Mouse (Mus musculus) stomach, embryonic 15.5 days (tissue): ENCODE results near the gene Lrrc1. TPM values are rescaled to one million over a fixed set of nuclear protein-coding genes. Genes with fewer than 3 reads are reported as not detected.

Source experiments
- ATAC-seq: fragments of 200-750 bp; cut with Nextera tagmentation; 2 replicates; pipeline ENCODE4 v1.8.0; 2017; ENCODE audit warnings: low read depth, moderate number of reproducible peaks, moderate TSS enrichment; ENCODE audit not compliant: insufficient read depth, low FRiP score
- H3K27ac ChIP-seq: fragments of 300-500 bp; sonication (generic); 2 replicates; pipeline ENCODE4 v1.5.1; 2015; ENCODE audit warnings: mild to moderate bottlenecking, inconsistent platforms
- H3K27me3 ChIP-seq: fragments of 300-500 bp; sonication (generic); replicated peaks from 2 replicates; pipeline ENCODE4 v1.6.1; 2015; ENCODE audit warnings: inconsistent platforms
- H3K36me3 ChIP-seq: fragments of 300-500 bp; sonication (generic); 2 replicates; pipeline ENCODE4 v1.6.1; 2015; ENCODE audit warnings: inconsistent platforms
- H3K4me1 ChIP-seq: fragments of 300-500 bp; sonication (generic); 2 replicates; pipeline ENCODE4 v1.6.1; 2015; ENCODE audit warnings: inconsistent platforms
- H3K4me2 ChIP-seq: fragments of 300-500 bp; sonication (generic); 2 replicates; pipeline ENCODE4 v1.6.1; 2015; ENCODE audit warnings: mild to moderate bottlenecking, inconsistent platforms
- H3K4me3 ChIP-seq: fragments of 300-500 bp; sonication (generic); replicated peaks from 2 replicates; pipeline ENCODE4 v1.5.1; 2015; ENCODE audit warnings: inconsistent platforms
- H3K9ac ChIP-seq: fragments of 300-500 bp; sonication (generic); 2 replicates; pipeline ENCODE4 v1.6.1; 2015; ENCODE audit warnings: inconsistent platforms
- H3K9me3 ChIP-seq: fragments of 300-500 bp; sonication (generic); 2 replicates; pipeline ENCODE4 v1.6.1; 2016; ENCODE audit warnings: inconsistent platforms
- WGBS: fragments of 180-500 bp; shearing (Covaris S2); methylation state at CpG from one replicate; pipeline ENCODE4 v1.1.7; 2015; 5-methylcytosine and 5-hydroxymethylcytosine counted together
- polyA plus RNA-seq: library from polyadenylated mRNA; unstranded; fragments of >200 nt; fragmentation: Nextera tagmentation; extraction: Ambion mirVana; gene quantifications from 2 replicates; pipeline ENCODE4 v1.2.1, GENCODE M21; 2015

Lrrc1 gene
- polyA plus RNA-seq, 1 experiment from 2014 or later, result 17.5 TPM

DNA sequence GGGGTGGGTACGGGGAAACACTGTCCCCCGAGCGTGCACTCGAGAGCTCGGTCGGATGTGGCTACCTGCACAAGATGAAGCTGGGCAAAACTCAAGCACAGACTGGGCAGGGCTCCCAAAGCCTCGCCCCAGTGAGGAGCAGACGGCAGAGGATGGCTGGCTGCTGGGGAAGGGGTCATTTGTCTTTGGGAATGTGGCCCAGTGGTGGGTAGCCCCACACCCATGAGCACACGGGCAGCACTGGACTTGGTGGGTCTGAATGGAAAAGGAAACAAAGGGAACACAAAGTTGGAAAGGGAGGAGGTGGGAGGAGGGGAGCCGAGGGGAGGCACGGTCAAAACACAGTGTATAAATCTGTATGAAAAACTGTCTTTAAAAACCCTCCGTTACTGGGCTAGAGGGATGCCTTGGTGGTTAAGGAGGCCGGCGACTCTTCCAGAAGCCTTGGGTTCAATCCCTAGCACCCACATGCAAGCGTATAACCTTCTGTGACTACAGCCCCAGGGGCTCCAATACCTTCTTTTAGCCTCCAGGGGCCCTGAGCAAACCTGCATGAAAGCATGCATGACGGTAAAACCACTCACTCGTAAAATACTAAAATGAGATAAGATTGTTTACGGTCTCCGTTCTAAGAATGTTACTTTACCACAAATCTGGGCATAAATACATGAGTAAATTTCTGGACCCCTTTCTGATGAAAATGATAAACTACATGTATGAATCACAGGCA is 89.1 kb downstream of the Lrrc1 start:
- 80% methylated on average over 19 of the region's 19 CpGs for WGBS
- H3K36me3 ChIP-seq, result peaks cover 5% of the 10 kb centered on the region; the same call in 1 of the 2 replicates
- no peak overlapping the region for H3K9ac ChIP-seq
- no peak for ATAC-seq
- no peaks in the 10 kb centered on the region for H3K9me3 ChIP-seq
- no peak overlapping the region for H3K4me3 ChIP-seq
- H3K27me3 ChIP-seq, result no peaks in the 10 kb centered on the region
- H3K4me1 ChIP-seq, result no peaks in the 10 kb centered on the region; the same call in 1 of the 2 replicates
- no peak overlapping the region for H3K4me2 ChIP-seq
- H3K27ac ChIP-seq, result no peak overlapping the region

DNA sequence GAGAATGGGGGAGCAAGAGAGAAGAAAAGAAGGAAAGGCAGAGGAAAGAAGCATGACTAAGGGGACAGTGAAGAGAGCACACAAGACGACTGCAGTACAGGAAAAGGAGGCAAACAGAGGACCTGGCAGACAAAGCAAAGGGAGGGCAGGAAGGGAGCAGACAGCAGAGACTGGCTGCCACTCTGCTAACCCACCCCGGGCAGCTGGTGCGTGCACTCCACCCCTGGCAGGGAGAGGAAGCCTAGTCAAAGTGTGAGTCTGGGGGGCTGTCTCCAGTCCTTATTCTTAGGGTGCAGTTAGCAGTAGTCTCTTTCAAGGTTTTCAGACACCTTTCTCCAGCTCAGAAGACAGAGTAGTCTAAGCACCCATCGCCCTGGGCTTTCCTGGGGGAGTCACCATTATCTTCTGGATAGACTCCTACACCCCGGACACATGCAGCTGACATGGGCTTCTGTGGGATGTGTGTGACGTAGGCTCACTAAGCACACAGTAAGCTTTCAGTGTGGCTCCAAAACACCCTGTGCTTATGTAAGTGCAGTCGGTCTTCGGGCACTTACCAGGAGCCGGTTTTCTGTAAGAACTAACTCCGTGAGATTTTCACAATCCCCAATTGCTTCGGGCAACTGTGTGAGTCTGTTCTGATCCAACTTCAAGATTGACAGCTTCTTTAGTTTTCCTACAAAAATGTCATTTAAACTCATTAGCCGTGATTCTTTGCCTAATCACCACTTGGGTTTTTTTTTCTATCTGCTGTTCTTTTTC is 92.4 kb downstream of the Lrrc1 start:
- H3K36me3 ChIP-seq, result peaks cover 5% of the 10 kb centered on the region; the same call in 1 of the 2 replicates
- no peak overlapping the region for H3K27ac ChIP-seq
- H3K9me3 ChIP-seq, result no peaks in the 10 kb centered on the region
- 82% methylated on average over 12 of the region's 12 CpGs for WGBS
- no peak overlapping the region for H3K4me2 ChIP-seq
- H3K27me3 ChIP-seq, result no peaks in the 10 kb centered on the region
- no peak overlapping the region for H3K4me3 ChIP-seq
- no peak for ATAC-seq
- H3K9ac ChIP-seq, result no peak overlapping the region
- no peaks in the 10 kb centered on the region for H3K4me1 ChIP-seq

DNA sequence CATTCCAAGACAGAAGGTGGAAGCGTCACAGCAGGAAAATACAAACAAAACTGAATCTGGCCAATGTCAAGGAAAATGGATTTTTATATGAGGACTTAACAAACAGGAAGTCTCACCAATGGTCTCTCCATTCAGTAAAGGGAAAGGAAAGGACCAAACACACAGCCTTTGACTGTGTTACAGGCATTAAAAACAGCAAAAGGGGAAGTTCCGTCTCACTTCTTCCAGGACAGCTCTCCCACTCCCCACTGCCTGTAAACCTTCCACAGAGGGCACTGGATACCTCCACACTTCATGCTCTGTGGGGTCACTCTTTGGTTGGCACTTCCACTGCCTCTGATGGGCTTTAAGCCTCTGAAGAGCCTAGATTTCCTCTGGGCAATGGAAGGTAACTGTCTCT is 94.2 kb downstream of the Lrrc1 start:
- WGBS, result 75% methylated on average over 2 of the region's 2 CpGs
- Histone ChIP-seq H3K4me1 (no peaks in the 10 kb centered on the region), H3K27ac (no peak overlapping the region), H3K36me3 (0 out of 2 replicates have a peak, but pooled peaks cover 5% of the 10 kb centered on the region), H3K4me3 (no peak overlapping the region), H3K9ac (no peak overlapping the region), H3K4me2 (no peak overlapping the region), H3K9me3 (no peaks in the 10 kb centered on the region), H3K27me3 (no peaks in the 10 kb centered on the region)
- no peak for ATAC-seq

DNA sequence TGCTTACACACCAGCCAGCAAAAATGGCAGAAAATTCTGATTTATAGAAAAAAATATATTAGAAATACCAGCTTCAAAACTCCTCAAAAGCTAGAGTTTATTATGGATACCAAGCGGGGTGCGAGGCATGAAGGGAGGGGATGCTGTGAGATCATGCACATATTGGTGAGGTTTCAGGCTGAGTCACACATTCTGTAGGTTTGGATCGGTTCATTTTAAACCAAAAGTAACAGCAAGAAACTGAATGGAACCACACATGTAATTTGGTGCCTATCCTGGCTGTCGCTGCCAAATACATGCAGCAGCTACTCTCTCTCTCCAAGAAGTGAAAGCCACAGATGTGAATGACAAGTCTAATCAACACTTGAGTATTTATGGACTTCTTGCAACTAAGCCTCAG is 99.8 kb downstream of the Lrrc1 start:
- Histone ChIP-seq H3K4me2 (no peak overlapping the region), H3K4me3 (no peak overlapping the region), H3K4me1 (no peaks in the 10 kb centered on the region), H3K9ac (no peak overlapping the region), H3K27ac (no peak overlapping the region), H3K27me3 (no peaks in the 10 kb centered on the region), H3K9me3 (no peaks in the 10 kb centered on the region), H3K36me3 (0 out of 2 replicates have a peak, but pooled peaks cover 2% of the 10 kb centered on the region)
- ATAC-seq, result no peak
- 94% methylated on average over 4 of the region's 4 CpGs for WGBS

DNA sequence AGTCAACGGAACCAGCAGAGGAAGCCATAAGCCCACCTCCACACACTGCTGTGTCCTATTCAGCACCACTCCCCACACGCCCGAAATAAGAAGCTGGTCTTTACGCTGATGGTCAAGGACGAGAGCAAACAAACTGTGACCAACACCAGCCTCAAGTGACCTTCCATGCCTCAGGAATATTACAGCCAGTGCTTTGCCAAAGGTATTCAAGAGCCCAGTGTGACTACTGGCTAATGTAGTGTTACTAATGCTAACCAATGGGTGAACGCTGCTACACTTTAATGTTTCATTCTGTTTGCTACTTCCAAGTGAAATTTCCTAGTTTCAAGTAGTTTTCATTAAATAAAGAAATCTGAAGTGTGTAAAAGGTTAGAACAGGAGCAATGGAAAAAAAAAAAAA is 105.3 kb downstream of the Lrrc1 start:
- no peaks in the 10 kb centered on the region for H3K27me3 ChIP-seq
- no peak for ATAC-seq
- WGBS, result 87% methylated on average over 6 of the region's 6 CpGs
- no peak overlapping the region for H3K4me3 ChIP-seq
- H3K4me1 ChIP-seq, result no peaks in the 10 kb centered on the region
- no peak overlapping the region for H3K9ac ChIP-seq
- H3K36me3 ChIP-seq, result peaks cover 2% of the 10 kb centered on the region; the same call in 1 of the 2 replicates
- no peak overlapping the region for H3K27ac ChIP-seq
- no peak overlapping the region for H3K4me2 ChIP-seq
- H3K9me3 ChIP-seq, result no peaks in the 10 kb centered on the region

DNA sequence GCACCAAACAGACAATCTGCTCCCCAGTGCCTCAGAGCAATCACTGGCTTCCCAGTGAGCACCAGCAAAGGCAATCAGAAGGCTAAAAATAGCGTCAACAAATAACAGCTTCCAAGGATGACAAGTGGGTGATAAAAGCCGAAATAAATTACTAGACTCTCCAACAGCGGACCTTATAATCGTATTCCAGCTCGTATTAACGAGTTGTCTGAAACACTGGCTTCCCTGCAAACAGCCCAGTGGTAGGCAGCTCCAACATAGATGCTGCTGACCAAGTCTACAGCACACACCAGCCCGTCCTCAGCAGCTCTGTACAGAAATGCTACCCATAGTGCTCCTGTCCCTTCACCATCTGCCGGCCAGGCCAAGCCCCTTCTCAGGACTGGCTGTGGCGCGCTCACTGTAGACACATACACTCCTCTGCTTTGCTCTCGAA is 105.8 kb downstream of the Lrrc1 start:
- H3K4me3 ChIP-seq, result no peak overlapping the region
- no peak overlapping the region for H3K27ac ChIP-seq
- H3K27me3 ChIP-seq, result no peaks in the 10 kb centered on the region
- 64% methylated on average over 11 of the region's 11 CpGs for WGBS
- no peak overlapping the region for H3K4me2 ChIP-seq
- peaks cover 6% of the 10 kb centered on the region for H3K36me3 ChIP-seq
- ATAC-seq, result no peak; the same call in 1 of the 2 replicates
- no peak overlapping the region for H3K9ac ChIP-seq
- no peaks in the 10 kb centered on the region for H3K9me3 ChIP-seq
- no peaks in the 10 kb centered on the region for H3K4me1 ChIP-seq

DNA sequence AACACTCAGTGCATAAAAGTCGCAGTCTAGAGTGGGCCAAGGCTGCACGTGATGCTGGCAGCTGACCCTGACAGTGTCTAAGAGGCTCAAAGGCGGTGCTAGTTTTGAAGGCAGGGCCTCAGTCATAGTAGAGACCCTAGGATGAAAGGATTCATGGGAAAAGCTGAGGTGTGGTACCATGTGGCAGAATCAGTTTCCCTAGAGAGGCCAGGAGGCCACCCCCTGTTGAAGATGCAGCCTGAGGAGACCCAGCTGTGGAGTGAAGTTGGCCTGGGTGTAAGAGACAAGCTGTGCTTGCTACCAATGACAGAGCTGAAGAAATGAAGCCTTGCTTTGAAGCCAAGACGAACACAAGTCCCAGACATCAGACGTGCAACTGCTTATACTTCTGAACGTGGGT is 107.5 kb downstream of the Lrrc1 start:
- Histone ChIP-seq H3K9me3 (no peaks in the 10 kb centered on the region), H3K27ac (no peak overlapping the region), H3K4me3 (no peak overlapping the region), H3K4me1 (no peaks in the 10 kb centered on the region), H3K9ac (no peak overlapping the region), H3K36me3 (peaks cover 6% of the 10 kb centered on the region), H3K4me2 (no peak overlapping the region), H3K27me3 (no peaks in the 10 kb centered on the region)
- no peak for ATAC-seq
- WGBS, result 87% methylated on average over 6 of the region's 6 CpGs

DNA sequence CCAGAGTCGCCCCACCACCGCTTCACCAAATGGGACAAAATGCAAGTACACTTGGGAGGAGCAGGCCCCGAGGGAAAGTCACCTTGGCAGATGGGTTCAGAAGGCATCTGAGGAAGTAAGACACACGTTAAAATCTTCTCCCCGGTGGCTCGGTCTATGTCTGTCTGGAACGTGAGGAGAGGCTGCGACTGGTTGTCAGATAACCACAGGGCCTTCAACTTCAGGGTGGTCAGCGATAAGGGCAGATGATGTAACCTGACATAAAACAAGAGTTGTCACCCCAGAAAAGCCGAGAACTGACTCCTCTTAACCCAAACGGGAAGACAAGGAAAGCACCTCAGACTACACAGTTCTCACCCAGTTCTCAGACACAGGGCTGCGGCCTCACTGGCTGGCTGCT is 109.7 kb downstream of the Lrrc1 start:
- H3K4me1 ChIP-seq, result no peaks in the 10 kb centered on the region
- H3K9me3 ChIP-seq, result no peaks in the 10 kb centered on the region
- H3K4me2 ChIP-seq, result no peak overlapping the region
- H3K36me3 ChIP-seq, result peaks cover 3% of the 10 kb centered on the region
- WGBS, result 75% methylated on average over 12 of the region's 12 CpGs
- no peak overlapping the region for H3K4me3 ChIP-seq
- H3K27ac ChIP-seq, result no peak overlapping the region
- no peak overlapping the region for H3K9ac ChIP-seq
- peak; percentile 67; the same call in 1 of the 2 replicates for ATAC-seq
- H3K27me3 ChIP-seq, result no peaks in the 10 kb centered on the region

DNA sequence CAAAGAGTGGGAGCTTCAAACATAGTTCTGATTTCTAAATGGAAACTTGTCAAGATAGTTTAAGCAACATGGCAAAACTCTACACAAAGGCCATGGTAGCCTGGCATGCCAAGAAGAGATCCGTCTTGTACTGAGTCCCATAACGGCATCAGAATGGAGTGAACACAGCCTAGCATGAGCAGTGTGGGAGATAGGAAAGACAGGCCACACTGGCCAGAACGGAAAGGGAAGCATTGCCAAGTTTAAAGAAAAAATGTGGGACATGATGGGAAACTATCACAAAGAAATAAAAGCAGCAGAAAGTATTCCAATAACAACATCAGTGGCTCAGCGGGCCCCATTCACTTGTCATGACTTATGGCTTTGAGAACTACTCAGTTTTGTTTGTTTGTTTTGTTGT is 111.2 kb downstream of the Lrrc1 start:
- H3K4me1 ChIP-seq, result peaks cover 9% of the 10 kb centered on the region
- no peak overlapping the region for H3K9ac ChIP-seq
- 88% methylated on average over 4 of the region's 4 CpGs for WGBS
- no peak overlapping the region for H3K4me3 ChIP-seq
- no peak overlapping the region for H3K4me2 ChIP-seq
- H3K9me3 ChIP-seq, result no peaks in the 10 kb centered on the region
- ATAC-seq, result no peak
- peaks cover 3% of the 10 kb centered on the region for H3K36me3 ChIP-seq
- no peaks in the 10 kb centered on the region for H3K27me3 ChIP-seq
- H3K27ac ChIP-seq, result no peak overlapping the region

DNA sequence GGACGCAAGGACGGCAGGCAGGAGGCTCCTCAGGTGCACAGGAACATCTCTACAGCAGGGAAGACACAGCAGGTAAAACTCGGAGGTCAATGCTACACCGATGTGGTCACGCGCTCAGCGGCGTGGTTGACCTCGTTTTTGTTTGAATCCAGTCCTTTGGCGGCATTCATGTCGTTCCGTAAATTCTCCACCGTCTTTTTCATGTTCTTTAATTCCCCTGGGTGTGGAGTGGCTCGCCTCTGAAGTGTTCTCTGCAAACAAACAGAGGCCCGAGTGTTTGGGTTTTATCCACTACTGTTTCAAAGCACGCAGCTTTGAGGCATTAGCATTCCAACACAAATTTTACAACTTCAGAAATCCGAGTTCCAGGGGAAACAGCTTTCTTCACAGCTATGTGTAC is 112.6 kb downstream of the Lrrc1 start:
- WGBS, result 76% methylated on average over 17 of the region's 17 CpGs
- ATAC-seq, result no peak
- H3K4me2 ChIP-seq, result no peak overlapping the region
- peaks cover 3% of the 10 kb centered on the region; the same call in 1 of the 2 replicates for H3K36me3 ChIP-seq
- peaks cover 24% of the 10 kb centered on the region for H3K4me1 ChIP-seq
- no peak overlapping the region for H3K4me3 ChIP-seq
- H3K9ac ChIP-seq, result no peak overlapping the region
- no peaks in the 10 kb centered on the region for H3K27me3 ChIP-seq
- no peaks in the 10 kb centered on the region for H3K9me3 ChIP-seq
- H3K27ac ChIP-seq, result no peak overlapping the region

DNA sequence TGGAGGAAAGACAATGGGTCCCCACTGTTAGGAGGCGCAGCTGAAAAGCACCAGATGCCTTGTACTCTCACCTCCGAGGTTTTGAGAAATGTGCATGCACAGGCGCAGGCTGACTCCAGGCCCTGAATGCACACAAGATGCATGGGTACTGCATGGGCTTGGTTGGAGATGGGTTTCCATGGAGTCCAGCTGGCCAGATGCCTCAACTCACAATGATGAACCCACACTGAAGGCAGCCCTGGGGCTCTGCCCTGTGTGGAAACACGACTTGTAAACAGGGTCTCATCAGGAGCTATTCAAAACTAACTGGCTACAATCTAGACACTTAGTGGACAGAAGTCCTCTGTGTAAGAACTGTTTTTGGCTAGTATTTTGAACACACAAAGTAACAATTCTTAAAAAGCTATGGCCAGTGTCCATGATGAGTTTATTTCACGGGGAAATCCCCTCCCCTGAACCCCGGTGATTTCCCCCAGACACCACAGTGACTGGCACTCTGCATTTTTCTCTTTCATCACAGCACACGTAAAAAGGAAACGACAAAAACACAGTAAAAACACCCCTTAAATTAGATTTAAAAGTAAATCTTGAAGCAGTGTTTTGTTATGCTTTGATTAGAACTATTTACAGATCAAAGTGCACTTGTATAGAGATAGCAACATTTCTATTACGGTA is 114.1 kb downstream of the Lrrc1 start:
- Histone ChIP-seq H3K36me3 (peaks cover 3% of the 10 kb centered on the region; the same call in 1 of the 2 replicates), H3K27me3 (no peaks in the 10 kb centered on the region), H3K4me3 (no peak overlapping the region), H3K9me3 (no peaks in the 10 kb centered on the region), H3K27ac (no peak overlapping the region), H3K4me1 (peaks cover 25% of the 10 kb centered on the region), H3K9ac (no peak overlapping the region), H3K4me2 (no peak overlapping the region)
- ATAC-seq, result no peak
- 76% methylated on average over 9 of the region's 9 CpGs for WGBS
